Mouse (Mus musculus): Measurements from ENCODE around the gene Gm3893.
"Not testable (repeated sequence)": the region's sequence is repeated elsewhere in the genome, so short reads cannot be mapped to it uniquely, and the experiment has no call there.

Gene Gm3893

GRCm38 (mm10) chr4:42090907-42091306 lies at the start of gene Gm3893:
TSS of gene Gm3893 (plus strand) at chr4:42091207.
- DNase-seq (ENCODE audit: low spot score in 2 of 2) = not testable (repeated sequence)

- not testable (repeated sequence) for DNase-seq (ENCODE audit: low spot score in 2 of 2)
Observed at GRCm38 (mm10) chr4:42114517-42114916, 23.5 kb downstream of the Gm3893 start, which contains the start of gene Gm13304. TSS of gene Gm13304 (plus strand) at chr4:42114817.
